Mouse (Mus musculus): ENCODE data around the gene Arhgef9. TPM values are rescaled to one million over a fixed set of nuclear protein-coding genes. Genes with fewer than 3 reads are reported as not detected.

The Arhgef9 gene
- 0.09 and 1.0 TPM in 2 replicates for polyA plus RNA-seq (2012; ENCODE audit: low replicate concordance)

DNA sequence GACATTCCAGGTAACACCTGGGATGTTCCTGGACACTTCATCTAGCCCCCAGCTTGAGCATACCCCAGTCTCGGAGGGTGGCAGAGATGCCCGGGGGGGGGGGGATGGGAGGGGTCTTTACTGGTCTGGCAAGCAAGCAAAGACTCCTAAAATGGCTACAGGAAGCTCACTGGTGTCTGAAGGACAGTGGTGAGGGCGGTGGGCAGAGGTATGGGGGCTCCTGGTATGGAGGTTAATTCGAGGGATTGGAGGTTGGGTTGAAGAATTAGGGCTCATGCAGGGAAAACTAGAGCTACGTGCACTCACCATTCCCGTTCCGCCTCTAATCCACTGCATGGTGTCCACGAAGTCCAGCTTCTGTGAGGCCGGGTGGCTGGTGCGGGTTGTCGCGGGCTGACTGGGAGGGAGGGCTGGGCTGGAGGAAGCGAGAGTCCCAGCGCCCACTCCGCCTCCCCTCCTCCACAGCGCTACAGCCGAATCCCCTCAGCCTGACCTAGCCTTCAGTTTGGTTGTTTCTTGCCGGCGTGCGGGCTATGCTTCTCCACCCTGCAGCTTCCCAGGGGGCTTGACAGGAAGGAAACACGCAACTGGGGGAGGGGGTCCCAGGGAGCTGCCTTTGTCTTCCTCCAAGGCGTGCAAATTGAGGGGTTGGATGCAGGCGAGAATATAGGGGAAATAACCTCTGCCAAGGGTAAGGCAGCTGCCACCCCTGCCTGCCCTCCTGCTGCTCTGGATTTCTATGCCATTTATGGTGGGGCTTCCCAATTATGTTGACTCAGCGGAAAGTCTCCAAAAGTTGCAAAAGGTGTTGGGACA lies at the start of gene Arhgef9:
Gene Arhgef9 (minus strand): TSS at position 753 of the 816 bp plus-strand sequence.

DNA sequence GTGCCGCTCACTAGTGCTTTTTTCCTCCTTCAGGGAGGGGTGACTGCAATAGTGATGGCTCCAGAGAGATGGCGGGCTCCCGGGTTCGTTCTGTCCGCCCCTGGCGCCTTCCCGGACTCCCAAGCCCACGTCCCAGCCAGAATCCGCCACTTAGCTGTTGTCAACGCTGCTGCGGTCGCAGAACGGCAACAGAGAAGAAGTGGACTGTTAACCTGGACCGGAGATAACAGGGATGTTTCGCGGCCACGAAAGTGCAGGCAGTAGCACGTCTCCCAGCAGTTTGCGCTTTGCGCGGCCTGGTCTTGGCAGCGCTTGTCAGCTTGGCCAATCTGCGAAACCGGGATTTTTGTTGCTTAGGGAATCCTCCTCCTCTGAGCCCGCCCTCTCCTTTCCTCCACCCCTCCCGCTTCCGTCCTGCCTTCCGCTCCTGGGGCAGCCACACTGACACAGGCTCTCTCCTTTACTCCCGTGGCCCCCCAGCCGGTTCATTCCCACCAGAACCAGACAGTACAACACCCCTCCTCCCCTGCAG lies 170.2 kb downstream of the Arhgef9 start, which contains the start of gene Spin4:
Gene Spin4 (minus strand): TSS at position 322 of the 532 bp plus-strand sequence.

Other genes with a start within 250 kb of the Arhgef9 start
- gene Spin4, start 170.2 kb downstream of the Arhgef9 start, polyA plus RNA-seq (2012; ENCODE audit: low replicate concordance): 0.16 and 0.24 TPM in 2 replicates
- gene Amer1, start 248.0 kb upstream of the Arhgef9 start, polyA plus RNA-seq (2012; ENCODE audit: low replicate concordance): 0.09 and 0.39 TPM in 2 replicates